In the genomic region with DNA sequence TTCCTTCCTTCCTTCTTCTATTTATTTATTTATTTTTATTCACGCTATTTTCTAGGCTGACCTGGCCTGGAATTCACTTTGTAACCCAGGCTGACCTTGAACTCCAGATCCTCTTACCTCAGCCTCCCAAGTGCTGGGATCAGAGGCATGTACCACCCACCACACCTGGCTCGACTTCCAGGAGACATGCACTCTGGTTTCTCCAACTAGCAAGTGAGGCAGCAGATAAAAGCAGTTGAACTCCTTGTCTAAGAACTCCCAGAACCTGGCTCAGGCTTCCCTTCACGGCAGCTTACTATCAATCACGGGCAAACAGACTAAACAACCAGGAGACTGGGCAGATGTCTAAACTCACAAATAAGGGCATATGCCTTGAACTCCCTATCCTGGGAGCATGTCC, we compare ENCODE assay signal across 8 mouse cellular contexts. TPM values are rescaled to one million over a fixed set of nuclear protein-coding genes. Genes with fewer than 3 reads are reported as not detected.
DNase-seq lines count a peak whose midpoint lies in the region; ATAC-seq and TF ChIP-seq lines count a peak whose summit lies in the region.

No protein-coding gene starts in this region.

- H3K27me3 ChIP-seq in liver, embryonic 15.5 days: peaks cover 15% of the 10 kb centered on the region
- no peaks in the 10 kb centered on the region for H3K27me3 ChIP-seq in liver, postnatal 0 days (ENCODE audit: insufficient read depth, low read length)
- H3K27me3 ChIP-seq in forebrain, embryonic 15.5 days: no peaks in the 10 kb centered on the region
- no peaks in the 10 kb centered on the region for H3K27me3 ChIP-seq in stomach, embryonic 15.5 days (replicated peaks)

- H3K4me2 ChIP-seq in liver, embryonic 15.5 days: no peak overlapping the region
- no peak overlapping the region for H3K4me2 ChIP-seq in liver, postnatal 0 days (ENCODE audit: low read depth, low read length)
- H3K4me2 ChIP-seq in forebrain, embryonic 15.5 days (replicated peaks): no peak overlapping the region
- H3K4me2 ChIP-seq in stomach, embryonic 15.5 days: no peak overlapping the region

- intact Hi-C loops in heart, postnatal 25 days (cut with DNase I): loop anchor here (1.0 kb wide), 3 partner anchors 29 to 60 kb away; no protein-coding TSS in a partner anchor

- 53% methylated on average over 4 of the region's 4 CpGs for WGBS in liver, embryonic 15.5 days (ENCODE audit: insufficient replicate concordance)
- 59% methylated on average over 4 of the region's 4 CpGs for WGBS in liver, postnatal 0 days (ENCODE audit: insufficient replicate concordance)
- WGBS in forebrain, embryonic 15.5 days: 69% methylated on average over 4 of the region's 4 CpGs
- 56% methylated on average over 4 of the region's 4 CpGs for WGBS in stomach, embryonic 15.5 days

- no peak for ATAC-seq in liver, embryonic 15.5 days (ENCODE audit: insufficient read depth)
- no peak for ATAC-seq in liver, postnatal 0 days
- no peak for ATAC-seq in forebrain, embryonic 15.5 days (replicated peaks)
- no peak for ATAC-seq in stomach, embryonic 15.5 days (ENCODE audit: insufficient read depth, low FRiP score, low read depth)
- no peak for ATAC-seq in granulocyte monocyte progenitor cell, adult 5-6 weeks (replicated peaks; ENCODE audit: poor library complexity, severe bottlenecking)

- TF ChIP-seq CTCF in liver, postnatal 0 days (IDR thresholded peaks at IDR 0.05; ENCODE audit: low read depth): no peak

- no peak overlapping the region for H3K4me3 ChIP-seq in liver, embryonic 15.5 days (replicated peaks)
- no peak overlapping the region for H3K4me3 ChIP-seq in liver, postnatal 0 days (ENCODE audit: low read depth, low read length)
- H3K4me3 ChIP-seq in forebrain, embryonic 15.5 days: no peak overlapping the region
- H3K4me3 ChIP-seq in stomach, embryonic 15.5 days (replicated peaks): no peak overlapping the region

- peaks cover 85% of the 10 kb centered on the region for H3K4me1 ChIP-seq in liver, embryonic 15.5 days (replicated peaks)
- H3K4me1 ChIP-seq in liver, postnatal 0 days (ENCODE audit: insufficient read depth): peaks cover 76% of the 10 kb centered on the region
- peaks cover 47% of the 10 kb centered on the region for H3K4me1 ChIP-seq in forebrain, embryonic 15.5 days
- peaks cover 61% of the 10 kb centered on the region for H3K4me1 ChIP-seq in stomach, embryonic 15.5 days

- no peaks in the 10 kb centered on the region for H3K9me3 ChIP-seq in liver, embryonic 15.5 days (replicated peaks)
- H3K9me3 ChIP-seq in liver, postnatal 0 days (ENCODE audit: low read length): no peaks in the 10 kb centered on the region
- H3K9me3 ChIP-seq in forebrain, embryonic 15.5 days: no peaks in the 10 kb centered on the region
- H3K9me3 ChIP-seq in stomach, embryonic 15.5 days: no peaks in the 10 kb centered on the region

- no peaks in the 10 kb centered on the region for H3K36me3 ChIP-seq in liver, embryonic 15.5 days (replicated peaks)
- no peaks in the 10 kb centered on the region for H3K36me3 ChIP-seq in liver, postnatal 0 days (replicated peaks; ENCODE audit: insufficient read depth, low read length)
- no peaks in the 10 kb centered on the region for H3K36me3 ChIP-seq in forebrain, embryonic 15.5 days
- H3K36me3 ChIP-seq in stomach, embryonic 15.5 days: no peaks in the 10 kb centered on the region

- no peak for TF ChIP-seq EP300 in liver, postnatal 0 days (IDR thresholded peaks at IDR 0.05; ENCODE audit: low read depth)

- no peak overlapping the region for H3K9ac ChIP-seq in liver, embryonic 15.5 days
- H3K9ac ChIP-seq in liver, postnatal 0 days (replicated peaks): no peak overlapping the region
- no peak overlapping the region for H3K9ac ChIP-seq in forebrain, embryonic 15.5 days (replicated peaks)
- H3K9ac ChIP-seq in stomach, embryonic 15.5 days: no peak overlapping the region

- DNase-seq in heart, adult 11 months: peak; percentile 90
- DNase-seq in heart, postnatal 25 days (ENCODE audit: low spot score): no peak
- no peak for DNase-seq in liver, postnatal 0 days
- no peak for DNase-seq in spleen, postnatal 14 days (ENCODE audit: low spot score in 2 of 2)

- H3K27ac ChIP-seq in liver, embryonic 15.5 days (replicated peaks): 0 out of 2 replicates have a peak overlapping the region, but pooled peaks have one; percentile 3
- no peak overlapping the region for H3K27ac ChIP-seq in liver, postnatal 0 days (ENCODE audit: low read depth)
- H3K27ac ChIP-seq in forebrain, embryonic 15.5 days (replicated peaks): peak overlapping the region; percentile 98
- peak overlapping the region; percentile 33; the same call in 1 of the 2 replicates for H3K27ac ChIP-seq in stomach, embryonic 15.5 days

RNA-seq across cellular contexts. Expression of a gene that starts 25.8 kb away (rescaled TPM):
- 100 to 1,000 TPM; 231 to 265 TPM for total RNA-seq in heart, postnatal 25 days (2021)
- polyA plus RNA-seq in liver, embryonic 15.5 days (2015; fragmentation: Nextera tagmentation; extraction: Ambion mirVana): 634 and 778 TPM in 2 replicates
- polyA plus RNA-seq in liver, postnatal 0 days (2015; fragmentation: Nextera tagmentation; extraction: Ambion mirVana): 750 and 799 TPM in 2 replicates
- polyA plus RNA-seq in forebrain, embryonic 15.5 days (2015; fragmentation: Nextera tagmentation; extraction: Ambion mirVana): 2,368 and 2,448 TPM in 2 replicates
- polyA plus RNA-seq in stomach, embryonic 15.5 days (2015; fragmentation: Nextera tagmentation; extraction: Ambion mirVana): 2,449 and 2,521 TPM in 2 replicates
- total RNA-seq in granulocyte monocyte progenitor cell, adult 5-6 weeks (2014; fragmentation: Nextera tagmentation): 3,814 and 3,953 TPM in 2 replicates
- total RNA-seq in granulocyte monocyte progenitor cell, adult 5-6 weeks (2017): 7,771 and 8,789 TPM in 2 replicates
